ENCODE assay signal across 7 mouse cellular contexts in the genomic region with DNA sequence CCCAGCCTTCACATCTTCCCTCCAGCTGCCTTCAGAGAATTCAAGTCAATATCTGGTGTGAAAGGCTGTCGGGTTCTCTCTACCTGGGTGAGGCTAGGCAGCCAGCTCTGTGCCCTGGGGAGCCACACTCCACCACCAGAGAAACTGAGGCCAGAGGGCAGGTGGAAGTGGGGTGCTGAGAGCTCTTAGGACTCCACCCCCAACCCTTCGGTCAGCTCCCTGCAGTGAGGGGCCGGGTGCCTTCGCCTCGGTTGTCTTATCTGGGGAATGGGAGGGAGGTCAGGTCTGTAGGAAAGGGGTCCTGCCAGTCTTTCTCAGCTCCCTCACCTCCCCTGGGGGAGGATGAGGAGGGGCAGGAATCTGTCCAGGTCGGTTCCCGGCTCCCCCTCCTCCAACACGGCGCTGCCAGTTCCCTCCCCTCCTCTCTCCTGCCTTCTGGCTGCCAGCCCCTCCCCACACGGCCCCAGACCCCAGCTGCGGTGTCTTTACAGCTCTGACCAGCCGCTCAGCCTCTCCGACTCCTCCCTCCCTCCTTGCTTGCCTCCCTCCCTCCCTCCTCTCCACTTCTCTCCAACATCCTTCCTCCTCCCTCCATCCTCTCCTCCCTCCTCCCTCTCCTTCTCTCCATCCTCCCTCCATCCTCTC.
DNase-seq lines count a peak whose midpoint lies in the region; ATAC-seq lines count a peak whose summit lies in the region.

No protein-coding gene starts in this region.

- H3K4me3 ChIP-seq in heart, embryonic 15.5 days: no peak overlapping the region
- peak overlapping the region; percentile 33 for H3K4me3 ChIP-seq in midbrain, embryonic 12.5 days

- no peaks in the 10 kb centered on the region for H3K9me3 ChIP-seq in heart, embryonic 15.5 days (replicated peaks)
- no peaks in the 10 kb centered on the region for H3K9me3 ChIP-seq in midbrain, embryonic 12.5 days

- H3K27ac ChIP-seq in heart, embryonic 15.5 days: peak overlapping the region; percentile 92
- peak overlapping the region; percentile 100 for H3K27ac ChIP-seq in midbrain, embryonic 12.5 days (replicated peaks)

- peak overlapping the region; percentile 88 for H3K4me2 ChIP-seq in heart, embryonic 15.5 days
- peak overlapping the region; percentile 55 for H3K4me2 ChIP-seq in midbrain, embryonic 12.5 days (replicated peaks)

- DNase-seq in 3134 (ENCODE audit: extremely low read depth, insufficient read length, low spot score): peak; percentile 78
- peak; percentile 22 for DNase-seq in CD4-positive helper T cell, adult 2 months (ENCODE audit: low read depth, low spot score)
- DNase-seq in embryo, embryonic 11 days: peak; percentile 92
- peak; percentile 73 to 79 for DNase-seq in layer of hippocampus, postnatal 10 days (ENCODE audit: low spot score in 2 of 2)
- peak; percentile 73 for DNase-seq in testis, postnatal 10 days (ENCODE audit: low spot score)

- H3K27me3 ChIP-seq in heart, embryonic 15.5 days: no peaks in the 10 kb centered on the region
- peaks cover 7% of the 10 kb centered on the region for H3K27me3 ChIP-seq in midbrain, embryonic 12.5 days

- no peaks in the 10 kb centered on the region for H3K36me3 ChIP-seq in heart, embryonic 15.5 days
- no peaks in the 10 kb centered on the region for H3K36me3 ChIP-seq in midbrain, embryonic 12.5 days

- peaks cover 59% of the 10 kb centered on the region for H3K4me1 ChIP-seq in heart, embryonic 15.5 days (replicated peaks)
- H3K4me1 ChIP-seq in midbrain, embryonic 12.5 days: peaks cover 66% of the 10 kb centered on the region

- peak; percentile 50 for ATAC-seq in heart, embryonic 15.5 days (replicated peaks; ENCODE audit: insufficient number of reproducible peaks, insufficient read depth, low FRiP score, low read depth)
- ATAC-seq in midbrain, embryonic 12.5 days (ENCODE audit: low FRiP score, low read depth): peak; percentile 83

- H3K9ac ChIP-seq in heart, embryonic 15.5 days: 0 out of 2 replicates have a peak overlapping the region, but pooled peaks have one; percentile 4
- H3K9ac ChIP-seq in midbrain, embryonic 12.5 days (replicated peaks): peak overlapping the region; percentile 58

- 4% methylated on average over 9 of the region's 13 CpGs for WGBS in heart, embryonic 15.5 days
- 0% methylated on average over 12 of the region's 13 CpGs for WGBS in midbrain, embryonic 12.5 days

Comparison
In these comparisons a context has a peak if more than half of its experiments do, and no peak if none do; other contexts are left out.
1. DNase-seq: peak in every context shown above with its lines; median percentile 92 in embryo, embryonic 11 days; 78 in 3134; 76 in layer of hippocampus, postnatal 10 days; 73 in testis, postnatal 10 days; 22 in CD4-positive helper T cell, adult 2 months.